In the genomic region with DNA sequence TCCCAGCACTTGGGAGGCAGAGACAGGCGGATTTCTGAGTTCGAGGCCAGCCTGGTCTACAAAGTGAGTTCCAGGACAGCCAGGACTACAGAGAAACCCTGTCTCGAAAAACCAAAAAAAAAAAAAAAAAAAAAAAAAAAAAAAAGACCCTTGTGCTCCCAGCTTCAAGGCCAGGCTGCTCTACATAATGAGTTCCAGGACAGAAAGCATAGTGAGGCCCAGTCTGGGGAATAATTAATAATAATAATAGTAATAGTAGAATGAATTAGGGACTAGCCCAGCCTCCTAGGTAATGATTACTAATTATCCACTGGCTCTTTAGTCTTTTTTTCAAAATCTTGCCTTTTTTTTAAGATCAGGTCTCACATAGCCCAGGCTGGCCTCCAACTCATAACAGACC, we compare ENCODE assay signal across 10 mouse cellular contexts. TPM values are rescaled to one million over a fixed set of nuclear protein-coding genes. Genes with fewer than 3 reads are reported as not detected.
DNase-seq lines count a peak whose midpoint lies in the region; ATAC-seq and TF ChIP-seq lines count a peak whose summit lies in the region.
"Not testable (repeated sequence)": the region's sequence is repeated elsewhere in the genome, so short reads cannot be mapped to it uniquely, and the experiment has no call there.
"Had no signal": no experiment of that assay in that cellular context is flagged by ENCODE, and none has a peak within 500 bp of the region (broad histone marks: within the 10 kb centered on the region; RNA-seq: fewer than 3 reads in every experiment).

No protein-coding gene starts in this region.

- H3K4me2 ChIP-seq in heart, embryonic 12.5 days: peak overlapping the region; percentile 92
- H3K4me2 ChIP-seq in hindbrain, embryonic 15.5 days: peak overlapping the region; percentile 73
- peak overlapping the region; percentile 92 for H3K4me2 ChIP-seq in liver, embryonic 14.5 days (ENCODE audit: low read depth)
- 0 out of 2 replicates have a peak overlapping the region, but pooled peaks have one; percentile 71 for H3K4me2 ChIP-seq in midbrain, embryonic 12.5 days (replicated peaks)
- H3K4me2 ChIP-seq in stomach, embryonic 15.5 days: peak overlapping the region; percentile 86

- TF ChIP-seq EP300 in liver, embryonic 14.5 days (IDR thresholded peaks at IDR 0.05; ENCODE audit: low read depth): not testable (repeated sequence)

- H3K9me3 ChIP-seq in E14TG2a.4 (ENCODE audit: low read length); forebrain, embryonic 10.5 days; heart, embryonic 12.5 days (replicated peaks); hindbrain, embryonic 15.5 days; liver, embryonic 14.5 days (ENCODE audit: control insufficient read depth, low read length); midbrain, embryonic 12.5 days; stomach, embryonic 15.5 days: not testable (repeated sequence)

- peaks cover 82% of the 10 kb centered on the region for H3K4me1 ChIP-seq in E14TG2a.4 (replicated peaks; ENCODE audit: low read depth, low read length)
- peaks cover 68% of the 10 kb centered on the region for H3K4me1 ChIP-seq in forebrain, embryonic 10.5 days
- peaks cover 37% of the 10 kb centered on the region for H3K4me1 ChIP-seq in heart, embryonic 12.5 days (replicated peaks)
- H3K4me1 ChIP-seq in hindbrain, embryonic 15.5 days (replicated peaks): peaks cover 44% of the 10 kb centered on the region
- H3K4me1 ChIP-seq in liver, embryonic 14.5 days (replicated peaks; ENCODE audit: control insufficient read depth in 2 of 2, insufficient read depth in 2 of 2, low read length in 1 of 2): peaks cover 8 to 19% of the 10 kb centered on the region in 2 experiments
- peaks cover 44% of the 10 kb centered on the region for H3K4me1 ChIP-seq in midbrain, embryonic 12.5 days
- H3K4me1 ChIP-seq in stomach, embryonic 15.5 days: peaks cover 31% of the 10 kb centered on the region

- H3K9ac ChIP-seq in heart, embryonic 12.5 days; liver, embryonic 14.5 days (replicated peaks); midbrain, embryonic 12.5 days (replicated peaks); stomach, embryonic 15.5 days: not testable (repeated sequence)
- 0 out of 2 replicates have a peak overlapping the region, but pooled peaks have one; percentile 45 for H3K9ac ChIP-seq in hindbrain, embryonic 15.5 days

- ATAC-seq in heart, embryonic 12.5 days (ENCODE audit: insufficient number of reproducible peaks, low FRiP score); hindbrain, embryonic 15.5 days (ENCODE audit: low FRiP score, low read depth); liver, embryonic 14.5 days (ENCODE audit: insufficient read depth); midbrain, embryonic 12.5 days (ENCODE audit: low FRiP score, low read depth); stomach, embryonic 15.5 days (ENCODE audit: insufficient read depth, low FRiP score, low read depth): not testable (repeated sequence)

- DNase-seq in forebrain, embryonic 10.5 days (ENCODE audit: extremely low spot score, low spot score); layer of hippocampus, adult 2 months (ENCODE audit: low spot score in 2 of 2); liver, embryonic 14.5 days (ENCODE audit: low read depth in 3 of 3, low spot score in 3 of 3): not testable (repeated sequence)

- peaks cover 52% of the 10 kb centered on the region for H3K36me3 ChIP-seq in E14TG2a.4 (ENCODE audit: insufficient read depth, low read length)
- H3K36me3 ChIP-seq in forebrain, embryonic 10.5 days (replicated peaks): peaks cover 48% of the 10 kb centered on the region
- H3K36me3 ChIP-seq in heart, embryonic 12.5 days: peaks cover 40% of the 10 kb centered on the region
- peaks cover 29% of the 10 kb centered on the region for H3K36me3 ChIP-seq in hindbrain, embryonic 15.5 days
- H3K36me3 ChIP-seq in liver, embryonic 14.5 days (replicated peaks; ENCODE audit: control insufficient read depth, insufficient read depth, low read depth): peaks cover 33% of the 10 kb centered on the region
- H3K36me3 ChIP-seq in midbrain, embryonic 12.5 days: peaks cover 42% of the 10 kb centered on the region
- peaks cover 38% of the 10 kb centered on the region for H3K36me3 ChIP-seq in stomach, embryonic 15.5 days

- H3K4me3 ChIP-seq in E14TG2a.4 (replicated peaks; ENCODE audit: low read length): peak overlapping the region; percentile 87; the same call in 1 of the 2 replicates
- H3K4me3 ChIP-seq in forebrain, embryonic 10.5 days: peak overlapping the region; percentile 55
- H3K4me3 ChIP-seq in heart, embryonic 12.5 days: peak overlapping the region; percentile 59
- not testable (repeated sequence) for H3K4me3 ChIP-seq in hindbrain, embryonic 15.5 days; liver, embryonic 14.5 days (ENCODE audit: insufficient read depth in 1 of 2, low read depth in 2 of 2, low read length in 2 of 2)
- H3K4me3 ChIP-seq in layer of hippocampus, adult 2 months: peak overlapping the region; percentile 74; the same call in 1 of the 2 replicates
- H3K4me3 ChIP-seq in midbrain, embryonic 12.5 days: peak overlapping the region; percentile 54
- H3K4me3 ChIP-seq in stomach, embryonic 15.5 days (replicated peaks): peak overlapping the region; percentile 59

- 0 out of 2 replicates have a peak overlapping the region, but pooled peaks have one; percentile 74 for H3K27ac ChIP-seq in forebrain, embryonic 10.5 days
- not testable (repeated sequence) for H3K27ac ChIP-seq in heart, embryonic 12.5 days (ENCODE audit: poor library complexity, severe bottlenecking); hindbrain, embryonic 15.5 days (replicated peaks); layer of hippocampus, adult 2 months; liver, embryonic 14.5 days; midbrain, embryonic 12.5 days (replicated peaks); stomach, embryonic 15.5 days

- WGBS in forebrain, embryonic 10.5 days: 100% methylated on average over 2 of the region's 3 CpGs
- 97% methylated on average over 2 of the region's 3 CpGs for WGBS in heart, embryonic 12.5 days
- WGBS in hindbrain, embryonic 15.5 days: 100% methylated on average over 1 of the region's 3 CpGs
- WGBS in liver, embryonic 14.5 days (ENCODE audit: insufficient replicate concordance): 59% methylated on average over 2 of the region's 3 CpGs
- WGBS in midbrain, embryonic 12.5 days: 100% methylated on average over 1 of the region's 3 CpGs
- WGBS in stomach, embryonic 15.5 days: 94% methylated on average over 2 of the region's 3 CpGs

- H3K27me3 ChIP-seq in E14TG2a.4 (ENCODE audit: insufficient read depth, low read length): peaks cover 17% of the 10 kb centered on the region
- H3K27me3 ChIP-seq in forebrain, embryonic 10.5 days (ENCODE audit: poor library complexity, severe bottlenecking): peaks cover 21% of the 10 kb centered on the region
- not testable (repeated sequence) for H3K27me3 ChIP-seq in heart, embryonic 12.5 days (replicated peaks); hindbrain, embryonic 15.5 days; stomach, embryonic 15.5 days (replicated peaks)
- peaks cover 10% of the 10 kb centered on the region; the same call in 1 of the 2 replicates for H3K27me3 ChIP-seq in liver, embryonic 14.5 days (ENCODE audit: control insufficient read depth, insufficient read depth, low read length)
- peaks cover 27% of the 10 kb centered on the region for H3K27me3 ChIP-seq in midbrain, embryonic 12.5 days

- not testable (repeated sequence) for TF ChIP-seq CTCF in E14TG2a.4 (conservative IDR thresholded peaks at IDR 0.05; ENCODE audit: low read length); layer of hippocampus, adult 2 months (conservative IDR thresholded peaks at IDR 0.05); liver, embryonic 14.5 days (IDR thresholded peaks at IDR 0.05; ENCODE audit: low read depth)

RNA-seq across cellular contexts. Expression of a gene that starts 0.4 kb away (rescaled TPM):
- polyA plus RNA-seq in forebrain, embryonic 10.5 days (2016; fragmentation: Nextera tagmentation; extraction: Ambion mirVana): 8.6 and 9.5 TPM in 2 replicates
- polyA plus RNA-seq in heart, embryonic 12.5 days (2016; fragmentation: Nextera tagmentation; extraction: Ambion mirVana): 5.5 and 5.9 TPM in 2 replicates
- polyA plus RNA-seq in hindbrain, embryonic 15.5 days (2015; fragmentation: Nextera tagmentation; extraction: Ambion mirVana): 31.6 and 35.1 TPM in 2 replicates
- 10 to 100 TPM; 24.4 to 27.8 TPM for total RNA-seq in layer of hippocampus, adult 2 months (2021)
- 2.7 and 2.9 TPM in 2 replicates for polyA plus RNA-seq in liver, embryonic 14.5 days (2012; rRNA removed)
- polyA plus RNA-seq in liver, embryonic 14.5 days (2014; fragmentation: Nextera tagmentation; extraction: Ambion mirVana): 6.4 and 6.5 TPM in 2 replicates
- 12.3 and 15.1 TPM in 2 replicates for polyA plus RNA-seq in midbrain, embryonic 12.5 days (2016; fragmentation: Nextera tagmentation; extraction: Ambion mirVana)
- polyA plus RNA-seq in stomach, embryonic 15.5 days (2015; fragmentation: Nextera tagmentation; extraction: Ambion mirVana): 15.5 and 17.9 TPM in 2 replicates

RNA-seq across cellular contexts. Expression of a gene that starts 6.5 kb away (rescaled TPM):
- polyA plus RNA-seq in forebrain, embryonic 10.5 days (2016; fragmentation: Nextera tagmentation; extraction: Ambion mirVana): 1,134 and 1,162 TPM in 2 replicates
- polyA plus RNA-seq in heart, embryonic 12.5 days (2016; fragmentation: Nextera tagmentation; extraction: Ambion mirVana): 785 and 816 TPM in 2 replicates
- polyA plus RNA-seq in hindbrain, embryonic 15.5 days (2015; fragmentation: Nextera tagmentation; extraction: Ambion mirVana): 747 and 837 TPM in 2 replicates
- total RNA-seq in layer of hippocampus, adult 2 months (2021): 100 to 1,000 TPM; 905 to 943 TPM
- 758 and 1,654 TPM in 2 replicates for polyA plus RNA-seq in liver, embryonic 14.5 days (2012; rRNA removed)
- 899 and 926 TPM in 2 replicates for polyA plus RNA-seq in liver, embryonic 14.5 days (2014; fragmentation: Nextera tagmentation; extraction: Ambion mirVana)
- polyA plus RNA-seq in midbrain, embryonic 12.5 days (2016; fragmentation: Nextera tagmentation; extraction: Ambion mirVana): 839 and 864 TPM in 2 replicates
- 920 and 985 TPM in 2 replicates for polyA plus RNA-seq in stomach, embryonic 15.5 days (2015; fragmentation: Nextera tagmentation; extraction: Ambion mirVana)

RNA-seq across cellular contexts. Expression of a gene that starts 52.4 kb away (rescaled TPM):
- 0.77 and 1.0 TPM in 2 replicates for polyA plus RNA-seq in forebrain, embryonic 10.5 days (2016; fragmentation: Nextera tagmentation; extraction: Ambion mirVana)
- 0.27 and 0.32 TPM in 2 replicates for polyA plus RNA-seq in heart, embryonic 12.5 days (2016; fragmentation: Nextera tagmentation; extraction: Ambion mirVana)
- polyA plus RNA-seq in hindbrain, embryonic 15.5 days (2015; fragmentation: Nextera tagmentation; extraction: Ambion mirVana): 2.5 and 3.1 TPM in 2 replicates
- total RNA-seq in layer of hippocampus, adult 2 months (2021): 1 to 10 TPM; 1.4 to 1.5 TPM
- polyA plus RNA-seq in liver, embryonic 14.5 days (2012; rRNA removed): 0.03 and 0.17 TPM in 2 replicates
- polyA plus RNA-seq in liver, embryonic 14.5 days (2014; fragmentation: Nextera tagmentation; extraction: Ambion mirVana): not detected in 2 replicates
- 1.3 and 2.4 TPM in 2 replicates for polyA plus RNA-seq in midbrain, embryonic 12.5 days (2016; fragmentation: Nextera tagmentation; extraction: Ambion mirVana)
- polyA plus RNA-seq in stomach, embryonic 15.5 days (2015; fragmentation: Nextera tagmentation; extraction: Ambion mirVana): 0.54 and 0.62 TPM in 2 replicates
- polyA plus RNA-seq: erythroblast, embryonic 14.5 days; inflammation-experienced regulatory T-cells, adult 6 months had no signal
